Mouse (Mus musculus): ENCODE data around the gene App. TPM values are rescaled to one million over a fixed set of nuclear protein-coding genes. Genes with fewer than 3 reads are reported as not detected.

Gene App
- total RNA-seq (2022) = 100 to 1,000 TPM; 320 to 378 (median 351) TPM

DNA sequence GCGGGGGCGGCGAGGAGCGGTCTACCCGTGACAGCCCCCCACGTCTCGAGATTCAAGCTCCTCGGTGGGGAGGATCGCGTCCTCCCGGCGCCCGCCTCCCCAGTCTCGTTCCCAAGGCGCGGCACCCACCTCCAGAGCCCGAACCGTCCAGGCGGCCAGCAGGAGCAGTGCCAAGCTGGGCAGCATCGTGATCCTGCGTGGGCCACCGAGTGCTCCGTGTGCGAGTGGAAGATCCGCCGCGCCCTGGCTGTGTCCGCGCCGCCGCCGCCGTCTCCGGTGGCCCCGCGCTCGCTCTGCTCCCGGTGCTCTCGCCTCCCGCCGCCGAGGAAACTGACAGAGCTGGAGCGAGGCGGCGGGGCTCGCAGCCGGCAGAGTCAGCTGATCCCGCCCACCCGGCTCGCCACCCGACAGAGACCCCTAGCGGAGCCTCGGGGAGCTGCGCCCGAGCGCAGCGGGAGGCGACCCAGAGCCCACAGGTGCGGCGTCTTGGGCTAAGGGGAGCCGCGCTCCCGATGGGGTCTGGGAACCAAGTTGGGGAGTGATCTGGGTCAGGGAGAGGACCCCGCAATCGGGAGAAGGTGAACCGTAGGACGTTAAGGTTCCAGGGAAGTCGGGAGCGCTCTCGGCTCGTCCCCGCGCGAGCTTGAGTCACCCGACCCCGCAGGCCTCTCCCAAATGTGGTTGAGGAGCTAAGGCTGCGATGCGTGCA is at the start of gene App:
Gene App (minus strand): TSS at position 394 of the 709 bp plus-strand sequence.
- DNase-seq = peak; percentile 80

DNA sequence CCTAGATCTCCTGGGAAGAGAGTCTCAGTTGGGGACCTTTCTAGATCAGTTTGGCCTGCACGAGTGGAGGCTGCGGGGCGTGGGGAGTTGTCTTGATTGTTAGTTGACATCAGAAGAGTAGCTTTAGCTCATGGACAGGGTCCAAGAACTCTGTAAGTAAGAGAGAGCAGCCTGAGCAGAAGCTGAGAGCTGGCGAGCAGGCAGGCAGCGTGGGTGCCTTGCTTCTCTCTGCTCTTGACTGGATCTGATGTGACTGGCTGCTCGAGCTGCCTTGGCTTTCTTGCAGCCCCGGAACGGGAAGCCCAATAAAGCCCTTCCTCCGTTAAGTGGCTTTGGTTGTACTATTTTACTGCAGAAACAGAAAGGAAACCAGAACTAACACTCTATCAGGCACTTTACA is 42.3 kb upstream of the App start:
- no peak for DNase-seq

- DNase-seq = no peak
These were observed 41.6 kb upstream of the App start for GRCm38 (mm10) chr16:85215173-85215572.

- DNase-seq = no peak
These were observed 22.1 kb upstream of the App start for GRCm38 (mm10) chr16:85195622-85196021.

GRCm38 (mm10) chr16:85195167-85195566 is 21.6 kb upstream of the App start:
- no peak for DNase-seq

GRCm38 (mm10) chr16:85181502-85181901 is 7.9 kb upstream of the App start:
- no peak for DNase-seq

DNA sequence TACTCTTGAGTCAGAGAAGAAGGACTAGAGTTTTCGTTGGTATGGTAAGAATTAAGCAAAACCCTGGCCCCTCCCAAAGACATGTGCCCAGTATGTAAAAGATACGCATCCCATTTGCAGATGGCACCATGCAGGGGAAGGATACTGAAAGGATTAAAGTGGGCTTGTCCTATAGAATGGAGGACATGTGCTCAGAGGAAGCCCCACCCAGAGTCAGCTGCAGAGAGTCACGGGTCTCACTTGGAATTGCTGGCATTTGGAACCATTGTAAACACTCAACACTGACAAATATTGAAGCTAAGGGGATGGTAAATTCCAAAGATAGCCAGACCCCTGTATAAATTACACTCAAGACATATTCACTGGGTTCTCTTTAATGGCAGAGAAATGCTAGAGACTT is 7.1 kb upstream of the App start:
- DNase-seq = no peak

DNA sequence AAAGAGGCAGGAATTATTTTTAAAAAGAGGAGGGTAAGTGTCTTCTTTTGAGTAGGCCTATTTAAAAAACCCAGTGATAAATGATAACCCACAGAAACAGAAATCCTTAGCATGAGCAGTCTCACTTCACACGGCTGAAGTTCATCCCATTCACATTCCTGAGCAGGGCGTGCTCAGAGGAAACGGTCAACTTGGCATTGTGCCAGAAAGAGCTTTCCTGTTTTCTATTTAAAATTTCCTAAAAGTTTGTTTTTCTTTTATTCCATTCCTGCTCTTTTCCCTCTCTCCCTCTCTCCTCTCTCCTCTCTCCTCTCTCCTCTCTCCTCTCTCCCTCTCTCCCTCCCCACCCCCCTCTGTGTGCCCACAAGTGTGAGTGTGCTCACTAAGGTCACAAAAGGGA is 3.1 kb upstream of the App start:
- no peak for DNase-seq

- DNase-seq = peak; percentile 54
These were observed 794 bp downstream of the App start for GRCm38 (mm10) chr16:85172571-85173372.

DNA sequence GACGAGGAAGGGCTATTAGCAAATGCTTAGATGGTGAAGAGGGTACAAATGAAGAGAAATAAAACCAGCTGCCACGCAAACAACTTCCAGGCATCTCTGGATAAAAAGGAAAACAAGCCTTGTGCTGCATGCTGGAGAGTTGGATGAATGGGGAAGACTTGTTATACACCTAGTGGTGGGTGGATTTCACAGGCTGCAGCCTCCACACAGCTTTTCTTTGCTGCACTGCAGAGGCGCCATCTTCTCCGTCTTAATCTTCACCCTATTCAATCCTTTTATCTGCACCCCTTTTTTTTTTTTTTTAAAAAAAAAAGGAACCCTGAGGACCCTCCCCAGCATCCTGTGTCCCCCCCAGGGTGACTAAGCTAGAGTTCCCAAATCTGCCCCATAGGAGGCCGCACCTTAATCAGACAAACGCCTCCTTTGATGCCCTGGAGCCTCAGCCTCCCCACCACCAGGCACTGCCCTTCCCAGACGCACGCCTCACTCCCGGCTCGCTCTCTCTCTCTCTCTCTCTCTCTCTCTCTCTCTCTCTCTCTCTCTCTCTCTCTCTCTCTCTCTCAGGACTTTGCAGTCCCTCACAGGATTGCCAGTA is 1.5 kb downstream of the App start:
- no peak for DNase-seq

- no peak for DNase-seq
These were observed 2.6 kb downstream of the App start for GRCm38 (mm10) chr16:85170826-85171510.

GRCm38 (mm10) chr16:85168821-85169220 is 4.7 kb downstream of the App start:
- no peak for DNase-seq

DNA sequence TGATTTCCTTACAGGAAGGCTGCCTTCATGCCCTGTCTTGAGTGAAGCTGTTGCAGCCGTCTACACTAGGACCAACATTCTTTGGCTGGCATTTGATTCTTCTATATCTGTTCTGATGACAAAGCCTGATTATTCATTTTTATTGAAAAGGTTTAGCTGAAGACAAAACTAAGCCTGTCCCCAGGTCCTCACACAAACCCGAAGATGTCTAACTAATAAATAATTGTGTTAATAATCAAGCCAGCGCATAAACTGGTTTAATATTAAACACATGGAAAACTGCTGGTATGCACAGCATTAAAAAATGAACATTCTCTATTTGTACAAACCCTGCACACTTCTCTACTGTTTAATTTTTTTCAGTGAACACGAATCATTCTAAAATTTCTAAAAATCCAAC is 7.4 kb downstream of the App start:
- no peak for DNase-seq

- no peak for DNase-seq
These were observed 7.9 kb downstream of the App start for GRCm38 (mm10) chr16:85165631-85166030.

DNA sequence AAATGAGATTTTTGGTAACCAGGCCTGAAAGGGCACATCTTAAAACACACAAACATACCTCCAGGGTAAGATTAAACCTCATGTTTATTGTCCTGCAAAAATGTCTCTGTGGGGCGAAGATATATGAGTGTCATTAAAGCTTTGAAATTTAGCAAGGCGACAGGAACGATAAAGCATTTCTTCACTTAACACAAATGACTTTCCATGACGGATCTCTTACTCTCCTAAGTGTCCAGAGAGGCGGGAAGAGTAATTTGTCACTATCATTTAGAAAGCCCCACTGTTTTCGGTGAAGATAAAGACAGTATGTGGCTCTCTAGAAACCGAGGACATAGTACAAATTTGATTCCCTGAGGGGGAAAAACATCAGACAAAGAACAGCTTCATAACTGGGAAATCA is 8.4 kb downstream of the App start:
- no peak for DNase-seq

- no peak for DNase-seq
These were observed 10.8 kb downstream of the App start for GRCm38 (mm10) chr16:85162779-85163178.

DNA sequence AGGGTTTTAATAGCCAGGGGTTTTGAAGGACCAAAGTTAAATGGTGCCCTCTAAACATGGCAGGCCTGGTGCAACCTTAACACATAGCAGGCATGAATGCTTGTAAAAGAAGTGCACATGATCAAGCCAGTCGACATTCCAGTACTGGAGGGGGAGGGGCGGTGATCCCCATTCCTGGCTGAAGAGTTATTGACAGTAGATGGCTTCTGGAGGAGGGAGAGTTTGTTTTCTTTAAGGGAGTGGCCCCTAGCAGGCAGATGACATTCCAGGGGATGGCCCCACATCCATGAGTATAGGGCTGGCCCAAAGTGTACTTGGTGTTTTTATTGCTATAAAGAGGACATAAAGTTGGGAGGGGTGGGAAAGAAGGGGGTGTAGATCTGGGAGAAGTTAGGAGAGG is 13.4 kb downstream of the App start:
- no peak for DNase-seq

DNA sequence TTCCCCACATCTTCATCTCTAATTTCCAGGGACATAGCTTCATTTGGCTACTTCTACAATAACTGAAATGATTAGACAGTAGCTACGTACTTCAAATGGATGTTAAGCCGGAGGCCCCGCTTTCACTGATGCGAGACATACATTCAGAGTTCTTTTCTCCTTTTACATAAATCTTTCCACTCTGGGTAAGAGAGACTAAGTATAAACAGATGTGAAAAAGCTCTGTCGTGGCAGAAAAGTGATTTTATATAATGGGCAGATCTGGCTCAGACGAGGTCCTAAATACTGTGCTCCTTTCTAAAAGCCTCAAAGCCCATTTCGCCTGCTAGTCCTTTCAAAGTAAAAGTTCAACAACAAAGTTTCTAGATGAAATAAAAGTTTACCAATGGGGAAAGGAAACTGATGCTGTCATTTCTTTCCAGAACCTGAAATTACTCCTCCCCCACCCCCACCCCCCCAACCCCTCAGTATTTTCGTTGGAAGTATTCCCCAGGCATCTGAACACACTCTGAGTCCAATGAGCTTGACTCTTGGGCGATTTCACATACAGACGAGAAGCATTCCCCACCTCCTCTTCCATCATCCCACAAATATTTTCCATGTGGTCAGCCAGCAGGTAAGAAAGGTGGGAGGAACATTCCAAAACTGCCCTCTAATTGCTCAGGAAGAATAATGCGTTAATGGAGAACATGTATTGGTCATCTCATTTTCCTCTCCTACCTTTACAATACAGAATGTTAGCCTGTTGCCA is 15.6 kb downstream of the App start:
- DNase-seq = no peak

- DNase-seq = no peak
These were observed 16.4 kb downstream of the App start for GRCm38 (mm10) chr16:85157156-85157555.

DNA sequence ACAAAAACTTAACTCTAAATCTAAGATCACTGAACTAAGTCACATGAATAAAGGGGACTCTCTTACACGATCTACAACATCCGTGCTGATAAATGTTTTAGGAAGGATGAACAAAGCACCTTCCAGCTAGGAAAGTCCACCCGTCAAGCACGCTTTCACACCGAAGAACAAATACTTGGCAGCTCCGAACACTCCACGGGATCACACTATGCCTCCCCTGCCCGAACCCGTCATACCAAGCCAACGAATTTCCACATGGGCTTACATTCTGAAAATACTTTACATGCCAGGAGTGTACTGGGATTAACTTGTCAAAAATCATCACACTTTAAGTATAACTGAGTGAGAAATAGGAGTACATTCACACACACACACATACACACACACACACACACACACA is 17.7 kb downstream of the App start:
- DNase-seq = no peak

- no peak for DNase-seq
These were observed 21.1 kb downstream of the App start for GRCm38 (mm10) chr16:85152457-85152856.

- DNase-seq = no peak
These were observed 21.9 kb downstream of the App start for GRCm38 (mm10) chr16:85151681-85152080.

All from adrenal gland, adult 8-10 months (tissue).